Mouse (Mus musculus): Measurements from ENCODE around the gene Asb16. TPM values are rescaled to one million over a fixed set of nuclear protein-coding genes. Genes with fewer than 3 reads are reported as not detected.
A peak's percentile ranks its signal among the peaks of the same experiment; 100 is the strongest.

Asb16 gene
- total and polyA plus RNA-seq, 3 experiments, result 0.05 TPM; not detected in 2

DNA sequence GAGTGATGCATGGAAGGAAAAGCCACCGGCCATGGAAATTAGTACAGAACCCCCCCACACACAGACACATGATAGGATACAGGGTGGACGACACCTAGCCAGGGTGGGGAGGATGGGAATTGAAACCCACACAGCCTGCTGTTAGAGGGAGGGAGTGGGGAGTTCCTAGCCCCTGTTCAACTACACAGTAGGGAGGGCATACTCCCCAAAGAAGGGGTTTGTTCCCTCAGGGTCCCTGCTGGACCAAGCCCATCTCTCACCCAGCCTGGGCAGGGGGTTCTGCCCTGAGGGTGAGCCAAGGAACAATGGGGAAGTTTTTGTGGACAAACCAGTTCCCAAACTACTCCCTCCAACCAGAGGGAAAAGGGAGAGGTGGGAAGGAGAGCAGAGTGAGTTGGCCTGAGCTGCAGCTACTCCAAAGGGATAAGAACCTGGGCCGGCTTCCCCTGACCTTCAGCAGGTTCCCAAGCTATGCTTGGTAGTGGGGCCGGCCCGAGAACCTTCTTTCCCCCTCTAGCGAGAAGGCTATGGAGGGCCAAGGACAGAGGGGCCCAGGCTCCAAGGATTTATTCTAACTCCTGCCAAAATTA is 21.1 kb downstream of the Asb16 start:
- Histone ChIP-seq H3K4me3 (ENCODE audit: low read depth, low read length) (no peak overlapping the region), H3K36me3 (replicated peaks) (peaks cover 85% of the 10 kb centered on the region), H3K4me1 (ENCODE audit: insufficient read depth, low read depth, low read length) (peaks cover 61% of the 10 kb centered on the region), H3K27me3 (ENCODE audit: insufficient read depth, low read length) (no peaks in the 10 kb centered on the region), H3K9me3 (replicated peaks) (no peaks in the 10 kb centered on the region)
- DNase-seq (ENCODE audit: low spot score) (no peak), ATAC-seq (ENCODE audit: extremely low read depth, insufficient number of reproducible peaks, low FRiP score, poor library complexity, severe bottlenecking) (no peak)
- TF ChIP-seq TAL1 (conservative IDR thresholded peaks at IDR 0.05; ENCODE audit: low read depth, low read length) (no peak), GATA2 (IDR thresholded peaks at IDR 0.05; ENCODE audit: borderline replicate concordance, low read depth, low read length) (no peak), CTCF (IDR thresholded peaks at IDR 0.05; ENCODE audit: low read depth, low read length) (no peak), POLR2AphosphoS5 (IDR thresholded peaks at IDR 0.05; ENCODE audit: insufficient replicate concordance, low read depth, low read length) (no peak), GATA1 (IDR thresholded peaks at IDR 0.05; ENCODE audit: borderline replicate concordance, low read length) (no peak)

DNA sequence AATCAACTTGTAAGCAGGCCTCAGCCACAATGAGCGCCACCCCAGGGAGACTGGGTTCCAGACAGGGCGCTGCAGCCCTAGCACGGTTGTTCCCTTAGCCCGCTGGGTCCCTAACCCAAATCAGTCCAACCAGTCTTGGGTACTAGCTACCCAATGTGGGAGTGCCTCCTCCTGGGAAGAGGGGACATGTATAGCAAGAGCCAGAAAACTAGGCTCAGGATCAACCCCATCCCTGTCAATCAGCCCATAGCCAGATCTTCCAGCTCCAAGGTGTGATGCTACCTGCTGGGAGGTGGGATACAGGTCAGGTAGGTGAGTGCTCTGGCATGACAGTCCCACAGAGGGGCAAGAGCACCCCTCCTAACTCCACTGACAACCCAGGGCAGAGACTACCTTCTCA is 21.6 kb downstream of the Asb16 start:
- TF ChIP-seq GATA1 (IDR thresholded peaks at IDR 0.05; ENCODE audit: borderline replicate concordance, low read length) (no peak), CTCF (IDR thresholded peaks at IDR 0.05; ENCODE audit: low read depth, low read length) (no peak), POLR2AphosphoS5 (IDR thresholded peaks at IDR 0.05; ENCODE audit: insufficient replicate concordance, low read depth, low read length) (no peak), TAL1 (conservative IDR thresholded peaks at IDR 0.05; ENCODE audit: low read depth, low read length) (no peak), GATA2 (IDR thresholded peaks at IDR 0.05; ENCODE audit: borderline replicate concordance, low read depth, low read length) (no peak)
- peaks cover 91% of the 10 kb centered on the region for H3K36me3 ChIP-seq (replicated peaks)
- ATAC-seq (ENCODE audit: extremely low read depth, insufficient number of reproducible peaks, low FRiP score, poor library complexity, severe bottlenecking), result no peak
- H3K27me3 ChIP-seq (ENCODE audit: insufficient read depth, low read length), result no peaks in the 10 kb centered on the region
- peaks cover 66% of the 10 kb centered on the region for H3K4me1 ChIP-seq (ENCODE audit: insufficient read depth, low read depth, low read length)
- DNase-seq (ENCODE audit: low spot score), result no peak
- no peaks in the 10 kb centered on the region for H3K9me3 ChIP-seq (replicated peaks)
- H3K4me3 ChIP-seq (ENCODE audit: low read depth, low read length), result no peak overlapping the region

DNA sequence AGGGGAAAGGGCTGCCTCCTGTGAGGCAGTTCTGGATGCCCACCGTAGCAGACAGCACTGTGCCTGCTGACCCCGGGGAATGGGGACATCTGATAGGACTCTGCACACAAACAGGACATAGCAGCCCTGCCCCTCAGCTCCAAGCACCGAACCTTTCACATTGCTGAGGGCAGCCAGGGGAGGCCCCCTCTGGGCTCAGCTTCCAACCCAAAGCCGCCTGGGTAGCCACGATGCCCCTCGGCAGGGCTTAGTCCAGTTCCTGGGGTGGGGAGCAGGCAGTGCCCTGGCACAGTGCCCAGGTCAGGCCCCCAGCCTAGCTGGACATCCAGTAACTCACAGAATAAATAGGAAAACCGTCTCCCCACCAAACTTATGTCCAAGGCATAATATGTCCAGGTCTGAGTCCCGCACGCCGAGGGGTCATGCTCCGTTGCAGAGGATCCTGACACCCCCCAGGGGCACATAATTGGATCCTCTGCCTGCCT is 22.6 kb downstream of the Asb16 start:
- H3K9me3 ChIP-seq (replicated peaks), result no peaks in the 10 kb centered on the region
- H3K27me3 ChIP-seq (ENCODE audit: insufficient read depth, low read length), result no peaks in the 10 kb centered on the region
- H3K4me1 ChIP-seq (ENCODE audit: insufficient read depth, low read depth, low read length), result peaks cover 66% of the 10 kb centered on the region
- H3K36me3 ChIP-seq (replicated peaks), result peaks cover 91% of the 10 kb centered on the region
- no peak for TF ChIP-seq POLR2AphosphoS5 (IDR thresholded peaks at IDR 0.05; ENCODE audit: insufficient replicate concordance, low read depth, low read length)
- no peak for TF ChIP-seq TAL1 (conservative IDR thresholded peaks at IDR 0.05; ENCODE audit: low read depth, low read length)
- TF ChIP-seq GATA2 (IDR thresholded peaks at IDR 0.05; ENCODE audit: borderline replicate concordance, low read depth, low read length), result no peak
- TF ChIP-seq GATA1 (IDR thresholded peaks at IDR 0.05; ENCODE audit: borderline replicate concordance, low read length), result no peak
- TF ChIP-seq CTCF (IDR thresholded peaks at IDR 0.05; ENCODE audit: low read depth, low read length), result no peak
- ATAC-seq (ENCODE audit: extremely low read depth, insufficient number of reproducible peaks, low FRiP score, poor library complexity, severe bottlenecking) (no peak), DNase-seq (ENCODE audit: low spot score) (no peak)
- peak overlapping the region; percentile 1; the same call in 1 of the 2 replicates for H3K4me3 ChIP-seq (ENCODE audit: low read depth, low read length)

DNA sequence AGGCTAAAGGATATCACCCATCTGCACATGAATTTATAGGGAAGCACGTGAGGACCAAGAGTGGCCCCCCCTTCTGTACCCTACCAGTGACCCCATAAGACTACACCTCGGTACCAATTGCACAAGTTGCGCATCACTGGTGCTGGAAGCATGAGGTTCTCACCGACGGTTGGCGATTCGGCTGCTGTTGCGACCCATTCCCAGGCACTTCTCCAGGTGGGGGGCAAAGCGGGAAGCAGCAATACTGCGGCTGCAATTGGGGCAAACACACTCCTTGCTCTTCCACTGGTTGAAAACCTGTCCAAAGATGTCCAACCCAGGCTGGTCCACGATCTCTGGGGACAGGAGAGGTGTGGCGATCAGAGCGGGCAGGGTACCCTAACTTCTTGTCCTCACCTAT is 25.4 kb downstream of the Asb16 start:
- ATAC-seq (ENCODE audit: extremely low read depth, insufficient number of reproducible peaks, low FRiP score, poor library complexity, severe bottlenecking) (no peak), DNase-seq (ENCODE audit: low spot score) (no peak)
- Histone ChIP-seq H3K4me3 (ENCODE audit: low read depth, low read length) (no peak overlapping the region), H3K27me3 (ENCODE audit: insufficient read depth, low read length) (no peaks in the 10 kb centered on the region), H3K9me3 (replicated peaks) (no peaks in the 10 kb centered on the region), H3K36me3 (replicated peaks) (peaks cover 63% of the 10 kb centered on the region), H3K4me1 (ENCODE audit: insufficient read depth, low read depth, low read length) (peaks cover 56% of the 10 kb centered on the region)
- TF ChIP-seq CTCF (IDR thresholded peaks at IDR 0.05; ENCODE audit: low read depth, low read length) (no peak), TAL1 (conservative IDR thresholded peaks at IDR 0.05; ENCODE audit: low read depth, low read length) (no peak), GATA1 (IDR thresholded peaks at IDR 0.05; ENCODE audit: borderline replicate concordance, low read length) (no peak), POLR2AphosphoS5 (IDR thresholded peaks at IDR 0.05; ENCODE audit: insufficient replicate concordance, low read depth, low read length) (no peak), GATA2 (IDR thresholded peaks at IDR 0.05; ENCODE audit: borderline replicate concordance, low read depth, low read length) (no peak)

DNA sequence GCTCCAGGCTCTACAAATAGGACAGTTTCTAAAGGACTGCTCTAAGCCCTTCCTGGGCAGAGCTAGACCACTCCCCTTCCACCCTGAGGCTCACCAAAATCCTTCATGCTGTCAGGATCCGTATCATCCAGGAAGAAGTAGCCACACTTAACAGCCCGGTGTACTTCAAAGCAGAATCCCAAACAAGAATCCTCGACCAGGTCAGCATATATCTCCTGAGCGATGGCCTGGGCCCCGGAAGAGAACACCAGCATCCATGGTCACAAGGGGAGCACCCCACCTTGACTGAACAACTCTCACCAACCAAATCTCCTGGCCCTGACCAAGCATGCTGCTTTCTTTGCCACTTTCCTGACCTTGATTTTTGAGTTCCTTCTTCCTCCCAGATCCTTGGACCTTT is 25.9 kb downstream of the Asb16 start:
- ATAC-seq (ENCODE audit: extremely low read depth, insufficient number of reproducible peaks, low FRiP score, poor library complexity, severe bottlenecking) (no peak), DNase-seq (ENCODE audit: low spot score) (no peak)
- H3K4me3 ChIP-seq (ENCODE audit: low read depth, low read length), result no peak overlapping the region; the same call in 1 of the 2 replicates
- no peaks in the 10 kb centered on the region for H3K27me3 ChIP-seq (ENCODE audit: insufficient read depth, low read length)
- peaks cover 58% of the 10 kb centered on the region for H3K36me3 ChIP-seq (replicated peaks)
- TF ChIP-seq POLR2AphosphoS5 (IDR thresholded peaks at IDR 0.05; ENCODE audit: insufficient replicate concordance, low read depth, low read length) (no peak), GATA2 (IDR thresholded peaks at IDR 0.05; ENCODE audit: borderline replicate concordance, low read depth, low read length) (no peak), GATA1 (IDR thresholded peaks at IDR 0.05; ENCODE audit: borderline replicate concordance, low read length) (no peak), TAL1 (conservative IDR thresholded peaks at IDR 0.05; ENCODE audit: low read depth, low read length) (no peak), CTCF (IDR thresholded peaks at IDR 0.05; ENCODE audit: low read depth, low read length) (no peak)
- H3K9me3 ChIP-seq (replicated peaks), result no peaks in the 10 kb centered on the region
- peaks cover 56% of the 10 kb centered on the region for H3K4me1 ChIP-seq (ENCODE audit: insufficient read depth, low read depth, low read length)

DNA sequence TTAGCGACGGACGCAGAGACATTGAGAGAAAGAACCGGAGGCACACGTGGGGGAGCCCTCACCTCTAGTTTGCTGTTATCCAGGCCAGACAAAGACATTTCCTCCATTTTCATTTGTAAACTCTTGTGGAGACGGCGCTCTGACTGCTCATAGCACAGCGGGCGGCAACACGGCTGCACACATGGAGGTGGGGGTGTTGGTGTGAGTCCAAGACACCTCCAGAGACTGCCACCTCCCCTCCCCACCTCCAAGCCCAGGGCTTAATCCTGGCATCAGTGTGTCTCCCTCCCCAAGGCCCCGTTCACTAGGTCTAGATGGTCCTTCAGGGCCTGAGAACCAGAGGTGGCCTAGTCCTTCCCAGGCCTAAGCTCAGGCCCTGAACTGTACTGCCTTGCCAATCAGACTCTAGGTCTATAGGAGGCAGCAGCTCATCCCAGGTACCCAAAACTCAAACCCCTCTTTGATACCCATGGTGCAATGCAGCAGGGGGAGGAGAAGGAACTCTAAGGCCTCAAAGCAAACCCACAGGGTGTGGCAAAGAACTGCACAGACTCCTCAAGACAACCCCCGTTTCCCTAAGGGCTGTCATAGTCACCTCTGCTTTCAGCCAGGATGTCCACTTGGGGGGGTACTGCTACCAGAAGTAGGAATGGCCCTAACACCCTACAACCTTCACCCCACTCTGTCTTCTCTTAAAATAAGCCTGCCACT is 26.5 kb downstream of the Asb16 start:
- DNase-seq (ENCODE audit: low spot score), result peak; percentile 83
- ATAC-seq (ENCODE audit: extremely low read depth, insufficient number of reproducible peaks, low FRiP score, poor library complexity, severe bottlenecking), result peak; percentile 46
- TF ChIP-seq CTCF (IDR thresholded peaks at IDR 0.05; ENCODE audit: low read depth, low read length), result no peak
- no peak for TF ChIP-seq GATA1 (IDR thresholded peaks at IDR 0.05; ENCODE audit: borderline replicate concordance, low read length)
- TF ChIP-seq GATA2 (IDR thresholded peaks at IDR 0.05; ENCODE audit: borderline replicate concordance, low read depth, low read length), result no peak
- TF ChIP-seq TAL1 (conservative IDR thresholded peaks at IDR 0.05; ENCODE audit: low read depth, low read length), result no peak
- TF ChIP-seq POLR2AphosphoS5 (IDR thresholded peaks at IDR 0.05; ENCODE audit: insufficient replicate concordance, low read depth, low read length), result no peak
- no peaks in the 10 kb centered on the region for H3K27me3 ChIP-seq (ENCODE audit: insufficient read depth, low read length)
- H3K9me3 ChIP-seq (replicated peaks), result no peaks in the 10 kb centered on the region
- peaks cover 52% of the 10 kb centered on the region for H3K36me3 ChIP-seq (replicated peaks)
- H3K4me3 ChIP-seq (ENCODE audit: low read depth, low read length), result peak overlapping the region; percentile 88
- peaks cover 55% of the 10 kb centered on the region for H3K4me1 ChIP-seq (ENCODE audit: insufficient read depth, low read depth, low read length)
